Mouse (Mus musculus) embryonic stem cell, embryonic (primary cell): ENCODE results near the gene Zfp583.
"Not testable (repeated sequence)": the region's sequence is repeated elsewhere in the genome, so short reads cannot be mapped to it uniquely, and the experiment has no call there.

Experiments used
- CTCF ChIA-PET, 4 experiments: fragments of 300-600 bp in 2 of 4; fragments of 350-600 bp in 2 of 4; sonication (Branson Sonifier 250); formaldehyde crosslinking; loops; one replicate each; lab custom pipeline; 2022; ENCODE audit warnings: inconsistent platforms in 2 of 4; lab: Charles Lee
- POLR2A ChIA-PET, 4 experiments: fragments of 300-600 bp in 2 of 4; fragments of 350-600 bp in 2 of 4; sonication (Branson Sonifier 250); formaldehyde crosslinking; loops; one replicate each; lab custom pipeline; 2022; ENCODE audit warnings: antibody characterized with exemption in 4 of 4, inconsistent platforms in 1 of 4; lab: Charles Lee

Zfp583 gene

GRCm38 (mm10) chr7:6339865-6340264 is 8.8 kb upstream of the Zfp583 start:
- ChIA-PET POLR2A (interaction anchor here in 2 of 4 experiments (0.8 to 2.2 kb wide), 2 partner anchors 9 to 81 kb away, joined by 3 to 5 read pairs; partner anchors contain the start of gene Zfp583 (in 1 of the 2)), CTCF (no interaction called here)

GRCm38 (mm10) chr7:6330458-6331232 is 440 bp downstream of the Zfp583 start:
- POLR2A ChIA-PET: interaction anchor here (0.6 to 5.7 kb wide), 35 partner anchors 8 to 400 kb away, joined by 3 to 25 read pairs (median 4); partner anchors contain the start of genes Gm3854 (in 4 of the 4), Zfp667 (in 2 of the 4), Zfp78 (in 2 of the 4) and Peg3 (in 1 of the 4)
- CTCF ChIA-PET: interaction anchor here (0.5 to 1.3 kb wide), 11 partner anchors 13 to 588 kb away, joined by 3 to 11 read pairs (median 3); partner anchors contain the start of gene Gm3854 (in 2 of the 4)

GRCm38 (mm10) chr7:6300796-6301195 is 30.3 kb downstream of the Zfp583 start:
- ChIA-PET POLR2A (interaction anchor here in 3 of 4 experiments (0.6 to 2.9 kb wide), 17 partner anchors 10 to 285 kb away, joined by 3 to 18 read pairs (median 4); partner anchors contain the start of genes Zfp583 (in 3 of the 3), Zfp667 (in 3 of the 3) and Zfp78 (in 1 of the 3)), CTCF (interaction anchor here in 3 of 4 experiments (0.5 to 1.3 kb wide), 7 partner anchors 9 to 225 kb away, joined by 3 to 6 read pairs (median 4); partner anchors contain the start of gene Zfp667 (in 1 of the 3))

GRCm38 (mm10) chr7:6291121-6291520 is 40.0 kb downstream of the Zfp583 start:
- POLR2A ChIA-PET: not testable (repeated sequence)
- CTCF ChIA-PET: interaction anchor here in 2 of 4 experiments (0.6 to 0.8 kb wide), 2 partner anchors 10 to 1506 kb away, joined by 6 to 7 read pairs; no protein-coding TSS in a partner anchor

GRCm38 (mm10) chr7:6286921-6287531 is 44.1 kb downstream of the Zfp583 start:
- POLR2A ChIA-PET: interaction anchor here (0.6 to 2.1 kb wide), 29 partner anchors 11 to 1494 kb away, joined by 3 to 26 read pairs (median 5); partner anchors contain the start of genes Zfp78 (in 3 of the 4), Gm3854 (in 2 of the 4), Zfp583 (in 2 of the 4) and Rpl28 (in 1 of the 4)
- CTCF ChIA-PET: interaction anchor here in 3 of 4 experiments (0.6 to 2.0 kb wide), 10 partner anchors 9 to 441 kb away, joined by 3 to 13 read pairs (median 3); partner anchors contain the start of gene Zfp78 (in 1 of the 3)

GRCm38 (mm10) chr7:6285842-6286705 is 45.0 kb downstream of the Zfp583 start, which contains the start of gene Zfp667:
TSS of gene Zfp667 (plus strand) at chr7:6286579.
- CTCF ChIA-PET: interaction anchor here (0.5 to 2.0 kb wide), 15 partner anchors 9 to 442 kb away, joined by 3 to 13 read pairs (median 3); partner anchors contain the start of genes Gm3854 (in 1 of the 4) and Zfp78 (in 1 of the 4)
- POLR2A ChIA-PET: interaction anchor here in 3 of 4 experiments (0.5 to 2.1 kb wide), 38 partner anchors 9 to 1493 kb away, joined by 3 to 26 read pairs (median 4); partner anchors contain the start of genes Zfp78 (in 3 of the 3), Gm3854 (in 2 of the 3), Zfp444 (in 2 of the 3) and Zfp583 (in 2 of the 3)

- POLR2A ChIA-PET: interaction anchor here in 3 of 4 experiments (0.9 to 2.1 kb wide), 10 partner anchors 10 to 443 kb away, joined by 3 to 26 read pairs (median 6); partner anchors contain the start of genes Zfp583 (in 2 of the 3), Zfp444 (in 1 of the 3) and Zfp78 (in 1 of the 3)
These were observed 45.7 kb downstream of the Zfp583 start for GRCm38 (mm10) chr7:6285366-6285765.

GRCm38 (mm10) chr7:6284442-6285012 is 46.6 kb downstream of the Zfp583 start:
- POLR2A ChIA-PET: interaction anchor here in 2 of 4 experiments (0.6 to 1.2 kb wide), 3 partner anchors 20 to 66 kb away, joined by 3 to 4 read pairs (median 3); no protein-coding TSS in a partner anchor
- CTCF ChIA-PET: interaction anchor here in 1 of 4 experiments (1.2 kb wide), 1 partner anchor 71 kb away, joined by 4 read pairs; no protein-coding TSS in a partner anchor

More at GRCm38 (mm10) chr7:6285366-6285765, 45.7 kb downstream of the Zfp583 start:
- CTCF ChIA-PET: interaction anchor here in 2 of 4 experiments (0.5 to 2.0 kb wide), 2 partner anchors 45 to 77 kb away, joined by 3 to 13 read pairs; partner anchors contain the start of gene Zfp78 (in 1 of the 2)

GRCm38 (mm10) chr7:6283451-6284075 is 47.5 kb downstream of the Zfp583 start:
- CTCF ChIA-PET: interaction anchor here (0.6 to 2.6 kb wide), 29 partner anchors 13 to 242 kb away, joined by 3 to 33 read pairs (median 7); partner anchors contain the start of genes Galp (in 1 of the 4), Gm20715 (in 1 of the 4), Gm3854 (in 1 of the 4) and Zfp78 (in 1 of the 4)
- POLR2A ChIA-PET: interaction anchor here in 2 of 4 experiments (0.5 to 1.6 kb wide), 10 partner anchors 9 to 127 kb away, joined by 3 to 6 read pairs (median 4); no protein-coding TSS in a partner anchor

- ChIA-PET CTCF (interaction anchor here (0.5 to 2.6 kb wide), 72 partner anchors 9 to 1738 kb away, joined by 3 to 33 read pairs (median 5); partner anchors contain the start of genes Gm3854 (in 2 of the 4), Zfp583 (in 2 of the 4), Zfp78 (in 2 of the 4) and Galp (in 1 of the 4)), POLR2A (interaction anchor here in 3 of 4 experiments (0.6 to 2.0 kb wide), 21 partner anchors 11 to 126 kb away, joined by 3 to 16 read pairs (median 5); partner anchors contain the start of genes Zfp78 (in 2 of the 3) and Gm3854 (in 1 of the 3))
These were observed 48.3 kb downstream of the Zfp583 start for GRCm38 (mm10) chr7:6282749-6283148.

GRCm38 (mm10) chr7:6277906-6278305 is 53.2 kb downstream of the Zfp583 start:
- ChIA-PET CTCF (interaction anchor here in 1 of 4 experiments (0.6 kb wide), 1 partner anchor 1366 kb away, joined by 4 read pairs; no protein-coding TSS in a partner anchor), POLR2A (interaction anchor here in 3 of 4 experiments (0.9 to 1.7 kb wide), 4 partner anchors 12 to 88 kb away, joined by 3 to 5 read pairs (median 3); partner anchors contain the start of gene Zfp78 (in 1 of the 3))

- CTCF ChIA-PET: interaction anchor here (0.6 to 1.3 kb wide), 6 partner anchors 17 to 53 kb away, joined by 3 to 6 read pairs (median 3); no protein-coding TSS in a partner anchor
- POLR2A ChIA-PET: interaction anchor here in 2 of 4 experiments (0.5 to 1.4 kb wide), 8 partner anchors 8 to 77 kb away, joined by 3 to 5 read pairs (median 3); no protein-coding TSS in a partner anchor
These were observed 65.4 kb downstream of the Zfp583 start for GRCm38 (mm10) chr7:6265695-6266094.
